Mouse (Mus musculus) layer of hippocampus, postnatal 10 days (tissue): Measurements from ENCODE around the gene Pros1. TPM values are rescaled to one million over a fixed set of nuclear protein-coding genes. Genes with fewer than 3 reads are reported as not detected.

Experiments
- DNase-seq, 2 experiments: peaks; one replicate each; pipeline ENCODE4 v3.0.0; 2021; ENCODE audit warnings: low spot score in 2 of 2
- long read RNA-seq: library from polyadenylated mRNA; stranded (forward); transcript quantifications from one replicate; pipeline ENCODE4 v2.0.0, GENCODE M21; 2023
- total RNA-seq, 2 experiments: library from RNA; stranded (reverse); gene quantifications; 2 replicates each; pipeline ENCODE4 v1.2.3; 2021

The Pros1 gene
- total RNA-seq, result 10 to 100 TPM in 1 of 2 experiments, 1 to 10 TPM in 1; 9.8 to 11.2 TPM
- long read RNA-seq, transcript Pros1-201 (15 exons, 3,303 nt), result major isoform, 19 of 21 reads
- long read RNA-seq, partial matches to known transcripts, result 0 of 21 reads
- long read RNA-seq, other reads (novel, unspliced or antisense), result 2 of 21 reads

- DNase-seq, result peak; percentile 37 to 59
Measured at GRCm38 (mm10) chr16:62854191-62855068, at the start of gene Pros1. Gene Pros1, plus strand, starts transcription at chr16:62854307.

DNA sequence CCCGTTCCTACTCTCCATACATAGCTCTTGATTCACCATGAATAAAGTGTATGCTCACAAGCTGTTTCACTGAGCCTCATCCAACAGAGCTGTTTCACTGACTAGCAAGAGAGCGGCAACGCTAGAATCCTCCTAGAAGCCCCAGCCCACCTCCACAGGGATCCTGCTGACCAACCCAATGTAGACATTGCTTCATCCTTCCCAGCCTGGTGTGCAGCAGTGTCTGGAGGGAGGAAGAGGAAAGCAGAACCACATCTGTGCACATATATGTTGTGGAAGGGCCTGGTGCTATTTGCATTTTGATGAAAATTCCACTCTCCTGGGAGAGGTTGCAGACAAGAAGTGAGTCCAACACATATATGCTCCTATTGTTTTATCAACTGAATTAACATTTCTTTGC, 49.5 kb upstream of the Pros1 start:
- DNase-seq, result no peak

DNA sequence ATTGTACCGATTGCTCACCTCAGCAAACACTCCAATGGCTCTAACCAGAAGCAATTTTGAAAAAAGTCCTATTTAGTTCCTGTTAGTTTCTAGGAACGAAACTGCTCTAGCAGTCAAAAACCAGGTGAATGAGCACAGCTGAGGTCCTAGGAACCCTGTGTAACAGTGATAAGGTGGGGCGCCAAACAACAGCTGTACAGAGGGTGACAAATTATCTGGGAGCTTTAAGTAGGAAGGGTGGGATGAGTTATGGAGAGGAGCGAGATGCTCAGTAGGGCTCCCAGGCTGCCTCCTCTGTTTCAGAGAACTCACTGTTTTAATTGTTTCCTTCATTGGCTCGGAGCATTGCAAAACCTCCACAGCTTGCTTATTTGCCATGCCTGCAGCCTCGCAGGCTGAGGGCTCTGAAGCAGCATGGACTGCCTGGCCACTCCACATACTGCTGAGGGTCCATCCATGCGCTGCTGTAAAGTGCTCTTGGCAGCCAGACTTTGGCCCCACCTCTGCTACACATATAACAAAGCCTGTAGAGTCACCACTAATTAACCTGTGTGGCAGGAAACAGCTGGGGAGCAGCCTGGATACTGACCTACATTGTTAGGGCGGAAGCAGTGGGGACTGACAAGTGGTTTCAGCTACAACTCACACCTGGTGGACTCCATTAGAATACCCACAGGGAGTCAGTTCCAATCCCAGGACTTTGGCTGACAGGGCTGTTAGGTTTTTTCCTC, 46.7 kb upstream of the Pros1 start:
- no peak for DNase-seq

GRCm38 (mm10) chr16:62810855-62811254, 43.3 kb upstream of the Pros1 start:
- DNase-seq, result no peak

DNA sequence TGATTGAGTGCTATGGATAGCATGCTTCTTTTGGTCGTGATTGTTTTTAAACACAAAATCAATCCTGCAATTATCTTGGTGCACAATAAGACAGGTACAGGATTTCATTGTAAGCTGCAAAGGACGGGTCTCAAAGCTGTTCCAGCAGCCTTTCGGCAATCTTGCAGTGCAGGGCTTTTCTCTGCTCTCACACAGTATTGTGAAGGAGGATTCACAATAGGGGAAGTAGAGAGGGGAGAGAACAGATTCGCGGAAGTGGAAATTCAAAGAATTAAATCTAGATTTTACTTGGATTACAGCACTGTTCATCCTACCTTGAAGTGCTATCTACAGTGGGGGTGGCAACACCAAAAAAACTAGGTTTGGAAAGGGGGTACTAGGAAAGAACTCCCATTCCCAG, 40.3 kb upstream of the Pros1 start:
- DNase-seq, result no peak

GRCm38 (mm10) chr16:62814491-62814890, 39.6 kb upstream of the Pros1 start, which contains the start of gene Stx19:
Gene Stx19, plus strand, starts transcription at chr16:62814676.
- no peak for DNase-seq

DNA sequence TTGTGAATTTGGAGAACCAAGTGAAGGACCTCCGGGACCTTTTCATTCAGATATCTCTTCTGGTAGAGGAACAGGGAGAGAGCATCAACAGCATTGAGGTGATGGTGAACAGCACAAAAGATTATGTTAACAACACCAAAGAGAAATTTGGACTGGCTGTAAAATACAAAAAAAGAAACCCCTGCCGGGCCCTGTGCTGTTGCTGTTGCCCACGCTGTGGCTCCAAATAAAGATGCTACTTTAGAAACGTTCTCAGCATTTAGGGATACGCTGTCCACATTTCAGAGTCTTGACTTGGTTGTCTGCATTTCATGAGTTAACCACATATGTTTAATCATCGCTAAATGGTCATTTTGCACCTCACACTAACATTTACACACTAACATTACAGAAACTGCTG, 31.6 kb upstream of the Pros1 start:
- no peak for DNase-seq

- DNase-seq, result no peak
Measured at GRCm38 (mm10) chr16:62826156-62827001, 27.7 kb upstream of the Pros1 start.

DNA sequence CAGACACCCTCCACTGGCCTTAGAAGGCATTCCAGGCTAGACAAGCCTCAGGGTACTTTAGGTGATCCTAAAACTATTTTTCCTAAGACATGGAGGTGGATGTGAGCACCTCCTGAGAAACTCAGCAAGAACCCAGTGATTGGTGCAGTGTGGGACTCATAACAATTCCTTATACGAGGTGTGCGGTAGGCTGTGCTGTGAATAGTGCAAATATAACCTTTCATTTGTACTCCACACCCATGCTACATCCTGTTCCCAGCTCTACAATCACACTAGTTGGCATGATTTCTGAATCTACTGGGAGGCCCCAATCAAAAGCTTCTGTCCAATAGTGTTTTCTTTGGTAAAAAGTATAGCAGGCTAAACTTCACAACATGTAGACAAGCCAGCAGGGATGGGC, 22.1 kb upstream of the Pros1 start:
- DNase-seq, result no peak

- DNase-seq, result peak; percentile 16 to 34
Measured at GRCm38 (mm10) chr16:62832481-62832880, 21.6 kb upstream of the Pros1 start.

DNA sequence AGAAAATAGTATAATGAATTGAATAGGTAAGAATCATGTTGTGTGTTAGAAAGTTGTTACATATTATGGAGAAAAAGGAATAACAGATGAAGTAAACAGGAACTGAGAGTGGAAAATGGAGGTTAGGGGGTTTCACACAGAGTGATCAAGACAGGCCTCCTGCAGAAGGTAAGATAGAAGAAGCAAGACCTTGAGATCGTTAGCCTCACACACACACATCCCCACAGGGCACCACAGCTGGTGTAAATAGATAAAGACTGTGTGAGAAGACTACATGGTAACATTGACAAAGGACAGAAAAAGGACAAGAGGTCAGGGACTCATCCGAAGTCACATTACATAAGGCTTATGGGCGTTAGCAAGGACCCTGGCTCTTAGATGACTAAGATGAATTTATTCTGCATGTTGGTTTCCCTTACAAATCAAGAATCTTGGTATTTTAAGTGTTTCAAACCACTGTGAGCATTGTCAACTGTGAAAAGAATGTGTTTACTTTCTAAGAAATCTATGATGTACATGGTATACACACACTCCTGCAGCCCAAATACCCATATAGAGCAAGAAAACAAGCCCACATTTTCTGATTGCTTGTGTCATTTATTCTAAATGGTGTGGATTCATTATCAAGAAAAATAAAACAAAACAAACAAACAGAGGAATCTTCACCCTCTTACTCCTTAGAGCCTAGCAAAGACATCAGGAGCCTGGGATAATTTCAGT, 19.9 kb upstream of the Pros1 start:
- DNase-seq, result no peak

- DNase-seq, result no peak
Measured at GRCm38 (mm10) chr16:62845341-62845740, 8.8 kb upstream of the Pros1 start.

GRCm38 (mm10) chr16:62846498-62847312, 7.4 kb upstream of the Pros1 start, which contains the start of gene Arl13b:
Gene Arl13b, minus strand, starts transcription at chr16:62847040.
- peak; percentile 87 to 90 for DNase-seq

DNA sequence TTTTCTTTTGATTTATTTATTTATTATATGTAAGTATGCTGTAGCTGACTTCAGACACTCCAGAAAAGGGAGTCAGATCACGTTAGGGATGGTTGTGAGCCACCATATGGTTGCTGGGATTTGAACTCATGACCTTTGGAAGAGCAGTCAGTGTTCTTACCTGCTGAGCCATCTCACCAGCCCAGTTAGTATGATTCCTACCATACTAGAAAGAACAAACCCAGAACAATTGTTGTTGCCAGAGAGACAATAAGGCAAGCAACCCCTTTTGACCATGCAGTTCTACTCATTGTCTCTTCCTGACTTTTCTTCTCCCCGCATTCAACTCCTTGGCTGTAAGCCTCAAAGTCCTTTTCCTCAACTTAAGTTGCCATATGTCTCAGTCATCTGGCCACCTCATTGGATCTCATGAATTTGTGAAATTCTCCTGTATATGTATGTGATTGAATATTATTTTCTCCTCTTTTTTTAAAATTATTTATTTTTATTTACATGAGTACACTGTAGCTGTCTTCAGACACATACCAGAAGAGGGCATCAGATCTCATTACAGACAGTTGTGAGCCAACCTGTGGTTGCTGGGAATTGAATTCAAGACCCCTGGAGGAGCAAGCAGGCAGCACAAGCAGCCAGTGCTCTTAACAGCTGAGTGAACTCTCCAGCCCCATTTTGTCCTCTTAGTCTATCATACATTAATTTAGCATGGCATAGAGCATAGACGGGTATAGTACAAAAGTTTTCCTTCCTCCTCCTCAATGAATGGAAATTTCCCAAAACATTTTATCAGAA, 1.4 kb upstream of the Pros1 start:
- no peak for DNase-seq

DNA sequence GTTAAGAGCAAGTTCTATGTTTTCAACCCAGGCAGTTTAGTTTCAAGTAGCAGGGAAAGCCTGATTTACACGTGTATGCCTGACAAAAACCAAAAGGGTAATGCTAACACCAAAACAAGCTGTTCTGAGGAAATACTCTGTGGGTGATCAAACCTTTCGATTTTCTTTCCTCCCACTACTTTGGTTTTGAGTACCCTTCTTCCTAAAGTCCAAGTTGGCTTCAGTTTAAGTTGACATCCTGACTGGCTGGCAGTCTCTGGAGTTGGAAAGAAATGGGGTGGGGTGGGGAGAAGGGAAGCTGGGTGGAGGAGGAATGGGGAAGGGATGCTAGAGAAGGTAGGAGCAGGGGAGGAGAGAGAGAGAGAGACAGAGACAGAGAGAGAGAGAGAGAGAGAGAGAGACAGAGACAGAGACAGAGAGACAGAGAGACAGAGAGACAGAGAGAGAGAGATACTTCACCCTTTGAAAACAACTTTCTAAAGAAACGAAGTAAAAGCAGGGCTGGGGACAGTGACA, 438 bp upstream of the Pros1 start:
- DNase-seq, result no peak

DNA sequence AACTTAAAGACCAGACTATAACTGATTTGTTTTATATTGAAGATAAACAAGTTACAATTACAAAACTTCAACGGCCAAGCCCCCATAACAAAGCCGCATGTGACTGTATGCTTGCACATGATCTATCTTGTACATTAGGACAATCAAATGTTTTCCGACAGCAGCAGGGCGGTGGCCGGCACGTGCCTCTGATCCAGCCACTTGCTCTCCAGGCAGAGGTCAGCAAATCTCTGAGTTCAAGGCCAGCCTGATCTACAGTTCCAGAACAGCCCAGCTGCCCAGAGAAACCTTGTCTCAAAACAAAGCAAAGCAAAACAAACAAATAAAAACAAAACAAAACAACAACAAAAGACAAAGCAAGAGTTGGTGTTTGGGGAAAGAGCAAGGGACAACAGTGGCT, 1.3 kb downstream of the Pros1 start:
- DNase-seq, result no peak

GRCm38 (mm10) chr16:62856273-62856672, 2.2 kb downstream of the Pros1 start:
- no peak for DNase-seq

GRCm38 (mm10) chr16:62857498-62857897, 3.4 kb downstream of the Pros1 start:
- DNase-seq, result no peak
